Mouse (Mus musculus) thymus, postnatal 14 days (tissue): ENCODE measurements around the gene Nme3.
A peak's percentile ranks its signal among the peaks of the same experiment; 100 is the strongest.
"Not testable (repeated sequence)": the region's sequence is repeated elsewhere in the genome, so short reads cannot be mapped to it uniquely, and the experiment has no call there.

Experiments
- DNase-seq: peaks from one replicate; pipeline ENCODE4 v3.0.0; 2021

Nme3 gene

GRCm38 (mm10) chr17:24902124-24902523, 5.8 kb downstream of the Nme3 start:
- DNase-seq = no peak

GRCm38 (mm10) chr17:24902671-24903474, 6.6 kb downstream of the Nme3 start:
- DNase-seq = peak; percentile 53

GRCm38 (mm10) chr17:24903767-24904166, 7.5 kb downstream of the Nme3 start:
- no peak for DNase-seq

- no peak for DNase-seq
These were observed 11.3 kb downstream of the Nme3 start for GRCm38 (mm10) chr17:24907591-24907990.

- DNase-seq = no peak
These were observed 17.7 kb downstream of the Nme3 start for GRCm38 (mm10) chr17:24913984-24914383.

GRCm38 (mm10) chr17:24923246-24923645, 26.9 kb downstream of the Nme3 start:
- no peak for DNase-seq

- no peak for DNase-seq
These were observed 33.2 kb downstream of the Nme3 start for GRCm38 (mm10) chr17:24929506-24929905.

- no peak for DNase-seq
These were observed 36.1 kb downstream of the Nme3 start for GRCm38 (mm10) chr17:24932431-24932830.

GRCm38 (mm10) chr17:24933163-24933562, 36.9 kb downstream of the Nme3 start:
- no peak for DNase-seq

GRCm38 (mm10) chr17:24934926-24935325, 38.6 kb downstream of the Nme3 start:
- DNase-seq = no peak

GRCm38 (mm10) chr17:24935666-24936065, 39.4 kb downstream of the Nme3 start:
- DNase-seq = no peak

- peak; percentile 97 for DNase-seq
These were observed 40.2 kb downstream of the Nme3 start, which contains the start of gene Mapk8ip3 for GRCm38 (mm10) chr17:24936259-24937237. TSS of gene Mapk8ip3 (minus strand) at chr17:24936977.

- no peak for DNase-seq
These were observed 41.0 kb downstream of the Nme3 start for GRCm38 (mm10) chr17:24937266-24937665.

- peak; percentile 57 for DNase-seq
These were observed 46.2 kb downstream of the Nme3 start for GRCm38 (mm10) chr17:24942453-24942852.

GRCm38 (mm10) chr17:24943036-24943435, 46.7 kb downstream of the Nme3 start:
- DNase-seq = no peak

GRCm38 (mm10) chr17:24943589-24943988, 47.3 kb downstream of the Nme3 start:
- not testable (repeated sequence) for DNase-seq
